Mouse (Mus musculus) ES-Bruce4 (cell line): ENCODE data around the gene Fdx1l.

Experiments used
- CTCF ChIP-seq: IDR thresholded peaks from one replicate; pipeline ENCODE4 v1.8.1; 2011; ENCODE audit warnings: low read depth, low read length
- EP300 ChIP-seq: IDR thresholded peaks from 2 replicates; pipeline ENCODE4 v1.6.1; 2011; ENCODE audit warnings: low read depth, low read length; ENCODE audit not compliant: insufficient read depth
- POLR2A ChIP-seq: IDR thresholded peaks from one replicate; pipeline ENCODE4 v1.8.1; 2011; ENCODE audit warnings: low read length; ENCODE audit not compliant: insufficient read depth

GRCm38 (mm10) chr9:21091707-21092320 lies 18.4 kb upstream of the Fdx1l start, which contains the start of the genes Gm38431 and Raver1:
- TF ChIP-seq POLR2A: peak; percentile 96
- TF ChIP-seq CTCF: no peak
- 0 out of 2 replicates have a peak, but pooled peaks have one; percentile 28 for TF ChIP-seq EP300
